Mouse (Mus musculus): ENCODE measurements around the gene Lrrc41. TPM values are rescaled to one million over a fixed set of nuclear protein-coding genes. Genes with fewer than 3 reads are reported as not detected.

Lrrc41 gene
- 2.3 TPM for polyA plus RNA-seq (2014; fragmentation: Illumina TruSeq; extraction: RNeasy Lipid Tissue Mini Kit (QIAGEN cat#74804); ENCODE audit: low replicate concordance)

DNA sequence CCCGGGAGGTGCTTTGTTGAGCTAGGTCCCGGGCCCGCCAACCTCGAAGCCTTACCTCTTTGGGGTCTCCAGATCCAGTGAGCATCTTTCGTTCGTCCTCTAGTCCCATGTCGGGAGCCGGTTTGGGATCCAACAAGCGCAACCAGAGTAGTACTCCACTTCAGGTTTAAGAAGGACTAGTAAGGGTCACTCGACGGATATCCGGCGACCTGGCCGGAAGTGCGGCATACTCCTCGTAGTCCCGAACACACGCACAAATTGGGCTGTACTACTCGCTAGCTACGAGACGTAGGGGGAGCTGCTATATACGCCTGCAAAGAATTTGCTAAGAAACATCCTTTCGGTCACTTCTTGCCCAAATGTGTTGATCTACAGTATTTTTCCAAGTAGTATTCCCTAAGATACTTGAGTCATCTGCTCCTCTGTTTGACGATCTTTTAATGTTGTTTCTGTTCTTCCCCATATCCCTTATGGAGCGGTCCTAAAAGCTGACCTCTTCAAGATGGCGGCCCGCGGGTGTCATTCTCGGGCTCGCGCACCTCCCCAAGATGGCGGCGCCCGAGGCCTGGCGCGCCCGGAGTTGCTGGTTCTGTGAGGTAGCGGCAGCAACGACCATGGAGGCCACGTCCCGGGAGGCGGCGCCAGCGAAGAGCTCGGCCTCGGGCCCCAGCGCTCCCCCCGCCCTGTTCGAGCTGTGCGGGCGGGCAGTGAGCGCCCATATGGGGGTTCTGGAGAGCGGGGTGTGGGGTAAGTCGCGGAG, at the start of gene Lrrc41, which contains the start of gene Uqcrh:
Gene Lrrc41 (plus strand): TSS at position 409 of the 760 bp plus-strand sequence.
Gene Uqcrh (minus strand): TSS at position 211 of the 760 bp plus-strand sequence.

DNA sequence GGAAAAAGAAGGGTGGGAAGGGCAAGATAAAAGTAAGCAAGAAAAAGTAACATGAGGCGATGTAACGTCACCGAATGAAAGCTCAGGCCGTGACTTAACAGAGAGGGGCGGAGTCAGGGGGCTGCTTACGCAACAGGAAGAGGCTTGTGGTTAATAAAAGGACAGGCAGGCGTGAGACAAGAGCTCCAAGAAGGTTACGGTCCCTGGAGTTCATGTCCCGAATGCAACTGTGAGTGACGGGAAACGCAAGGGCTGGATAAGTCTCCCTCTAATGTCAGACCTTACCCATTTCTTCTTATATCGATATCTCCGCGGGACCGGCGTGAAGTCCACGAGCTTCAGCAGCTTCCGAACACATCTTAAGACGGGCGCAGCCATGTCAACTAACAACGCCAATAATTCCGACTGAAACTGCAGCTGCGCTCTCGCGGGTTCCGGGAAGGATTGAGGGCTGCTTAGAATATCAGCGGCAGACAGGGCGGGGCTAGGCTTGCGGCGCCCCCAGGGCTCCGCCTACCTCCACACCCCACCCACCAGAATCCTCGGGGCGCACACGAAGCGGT, 21.6 kb upstream of the Lrrc41 start, which contains the start of gene Nsun4:
Gene Nsun4 (minus strand): TSS at position 478 of the 563 bp plus-strand sequence.

DNA sequence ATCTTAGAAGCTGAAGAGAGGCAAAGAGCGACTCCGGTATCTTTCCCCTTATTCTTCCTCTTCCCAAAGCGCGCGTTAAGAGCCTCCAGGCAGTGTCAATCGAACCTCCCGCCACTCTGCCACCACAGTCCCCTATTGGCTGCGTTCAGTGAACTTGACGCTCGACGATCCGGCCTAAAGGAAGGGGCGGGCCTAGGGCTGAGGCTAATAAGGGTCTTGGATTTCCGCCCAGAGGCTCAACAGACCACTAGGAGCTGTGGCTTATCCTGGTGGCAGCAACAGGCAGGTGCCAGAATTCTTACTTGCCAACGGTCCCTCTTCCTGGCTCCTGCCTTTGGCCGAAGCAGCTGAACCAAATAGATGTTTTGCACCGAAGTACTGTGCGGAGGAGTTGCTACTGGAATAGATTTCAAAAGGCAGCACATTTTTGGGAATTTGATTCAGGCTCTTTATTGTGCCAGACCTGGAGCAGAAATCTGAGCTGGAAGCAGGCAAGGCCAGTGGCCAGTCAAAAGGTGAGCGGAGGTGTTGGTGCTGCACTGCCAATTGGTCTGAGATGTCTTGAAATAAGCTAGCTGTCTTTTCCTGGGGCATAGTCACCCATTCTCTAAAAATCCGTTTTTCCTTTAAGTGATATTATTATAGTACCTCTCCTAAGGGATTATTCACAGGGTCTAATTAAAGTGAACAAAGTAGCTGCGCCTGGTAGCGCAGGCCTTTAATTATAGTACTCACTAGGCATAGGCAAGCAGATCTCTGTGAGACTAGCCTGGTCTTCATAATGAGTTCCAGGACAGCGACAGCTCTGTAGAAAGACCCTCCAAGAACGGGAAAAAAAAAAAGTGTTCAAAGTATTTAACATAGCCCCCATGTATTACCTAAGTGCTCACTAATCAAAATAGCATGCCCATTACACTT, 48.8 kb downstream of the Lrrc41 start, which contains the start of the genes Rad54l and Pomgnt1:
Gene Rad54l (minus strand): TSS at position 89 of the 918 bp plus-strand sequence.
Gene Pomgnt1 (plus strand): TSS at position 239 of the 918 bp plus-strand sequence.

Other genes with a start within 250 kb of the Lrrc41 start
- 25.4 TPM for gene Mob3c, start 247.2 kb upstream of the Lrrc41 start, polyA plus RNA-seq (2014; fragmentation: Illumina TruSeq; extraction: RNeasy Lipid Tissue Mini Kit (QIAGEN cat#74804); ENCODE audit: low replicate concordance)
- gene Mknk1, start 236.1 kb upstream of the Lrrc41 start, polyA plus RNA-seq (2014; fragmentation: Illumina TruSeq; extraction: RNeasy Lipid Tissue Mini Kit (QIAGEN cat#74804); ENCODE audit: low replicate concordance) = 10.1 TPM
- not detected for gene Kncn, start 190.9 kb upstream of the Lrrc41 start, polyA plus RNA-seq (2014; fragmentation: Illumina TruSeq; extraction: RNeasy Lipid Tissue Mini Kit (QIAGEN cat#74804); ENCODE audit: low replicate concordance)
- not detected for gene 6430628N08Rik, start 184.6 kb upstream of the Lrrc41 start, polyA plus RNA-seq (2014; fragmentation: Illumina TruSeq; extraction: RNeasy Lipid Tissue Mini Kit (QIAGEN cat#74804); ENCODE audit: low replicate concordance)
- not detected for gene Dmbx1, start 135.3 kb upstream of the Lrrc41 start, polyA plus RNA-seq (2014; fragmentation: Illumina TruSeq; extraction: RNeasy Lipid Tissue Mini Kit (QIAGEN cat#74804); ENCODE audit: low replicate concordance)
- 27.4 TPM for gene Faah, start 57.3 kb upstream of the Lrrc41 start, polyA plus RNA-seq (2014; fragmentation: Illumina TruSeq; extraction: RNeasy Lipid Tissue Mini Kit (QIAGEN cat#74804); ENCODE audit: low replicate concordance)
- 10.1 TPM for gene Nsun4, start 21.4 kb upstream of the Lrrc41 start, polyA plus RNA-seq (2014; fragmentation: Illumina TruSeq; extraction: RNeasy Lipid Tissue Mini Kit (QIAGEN cat#74804); ENCODE audit: low replicate concordance)
- 172 TPM for gene Uqcrh, start 198 bp upstream of the Lrrc41 start, polyA plus RNA-seq (2014; fragmentation: Illumina TruSeq; extraction: RNeasy Lipid Tissue Mini Kit (QIAGEN cat#74804); ENCODE audit: low replicate concordance)
- 3.6 TPM for gene Rad54l, start 48.4 kb downstream of the Lrrc41 start, polyA plus RNA-seq (2014; fragmentation: Illumina TruSeq; extraction: RNeasy Lipid Tissue Mini Kit (QIAGEN cat#74804); ENCODE audit: low replicate concordance)
- gene Pomgnt1, start 48.6 kb downstream of the Lrrc41 start, polyA plus RNA-seq (2014; fragmentation: Illumina TruSeq; extraction: RNeasy Lipid Tissue Mini Kit (QIAGEN cat#74804); ENCODE audit: low replicate concordance) = 3.3 TPM
- gene Lurap1, start 76.1 kb downstream of the Lrrc41 start, polyA plus RNA-seq (2014; fragmentation: Illumina TruSeq; extraction: RNeasy Lipid Tissue Mini Kit (QIAGEN cat#74804); ENCODE audit: low replicate concordance) = 0.52 TPM
- gene Tspan1, start 92.3 kb downstream of the Lrrc41 start, polyA plus RNA-seq (2014; fragmentation: Illumina TruSeq; extraction: RNeasy Lipid Tissue Mini Kit (QIAGEN cat#74804); ENCODE audit: low replicate concordance) = 24.7 TPM
- gene 1700042G07Rik, start 98.1 kb downstream of the Lrrc41 start, polyA plus RNA-seq (2014; fragmentation: Illumina TruSeq; extraction: RNeasy Lipid Tissue Mini Kit (QIAGEN cat#74804); ENCODE audit: low replicate concordance) = not detected
- 1.1 TPM for gene Gm49337, start 98.1 kb downstream of the Lrrc41 start, polyA plus RNA-seq (2014; fragmentation: Illumina TruSeq; extraction: RNeasy Lipid Tissue Mini Kit (QIAGEN cat#74804); ENCODE audit: low replicate concordance)
- 9.5 TPM for gene Pik3r3, start 146.3 kb downstream of the Lrrc41 start, polyA plus RNA-seq (2014; fragmentation: Illumina TruSeq; extraction: RNeasy Lipid Tissue Mini Kit (QIAGEN cat#74804); ENCODE audit: low replicate concordance)